Mouse (Mus musculus): Measurements from ENCODE around the gene Vgll4. TPM values are rescaled to one million over a fixed set of nuclear protein-coding genes. Genes with fewer than 3 reads are reported as not detected.

The Vgll4 gene
- total and polyA plus RNA-seq, 3 experiments, result 34.6 to 73.7 (median 37.3) TPM

DNA sequence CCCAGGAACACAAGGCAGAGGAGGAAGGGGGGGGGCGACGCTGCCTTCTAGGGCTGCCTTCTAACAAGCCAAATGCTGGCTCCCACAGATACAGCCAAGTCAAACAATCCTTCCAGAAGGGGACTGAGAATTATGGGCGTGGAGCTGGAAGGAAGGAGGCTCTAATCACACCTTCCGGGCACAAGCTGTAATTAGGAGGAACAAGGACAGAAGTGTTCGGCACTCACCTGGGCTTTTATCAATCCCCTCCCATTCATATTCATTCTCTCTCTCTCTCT lies 53.1 kb downstream of the Vgll4 start:
- no peaks in the 10 kb centered on the region for H3K27me3 ChIP-seq (replicated peaks)
- no peak overlapping the region for H3K9ac ChIP-seq (ENCODE audit: insufficient read depth, low read depth)
- H3K4me2 ChIP-seq (ENCODE audit: insufficient read depth, low read depth, poor library complexity, severe bottlenecking), result peak overlapping the region; percentile 18; the same call in 1 of the 2 replicates
- no peak for DNase-seq (ENCODE audit: extremely low read depth)
- H3K4me1 ChIP-seq (ENCODE audit: control insufficient read depth in 1 of 2, insufficient read depth in 2 of 2), result peaks cover 21 to 74% of the 10 kb centered on the region in 2 experiments
- dilution Hi-C loops (cut with MboI; ENCODE audit: extremely low pct_ligation_motif_present, extremely low pct_unique_long_range_greater_than_20kb, low sequenced_read_pairs), result no loop called here
- in situ Hi-C loops (cut with MboI; ENCODE audit: low pct_ligation_motif_present, low pct_unique_long_range_greater_than_20kb, low sequenced_read_pairs), result no loop called here
- H3K79me2 ChIP-seq (replicated peaks; ENCODE audit: control insufficient read depth, extremely low read depth, insufficient read depth, poor library complexity, severe bottlenecking), result peaks cover 97% of the 10 kb centered on the region
- no peak for TF ChIP-seq HCFC1 (IDR thresholded peaks at IDR 0.05; ENCODE audit: low read depth, low read length)
- TF ChIP-seq USF1 (IDR thresholded peaks at IDR 0.05; ENCODE audit: low read depth, low read length), result no peak
- TF ChIP-seq NELFE (IDR thresholded peaks at IDR 0.05; ENCODE audit: low read depth, low read length), result no peak
- no peak overlapping the region for H3K27ac ChIP-seq (ENCODE audit: insufficient read depth, low read depth)
- peaks cover 0 to 46% of the 10 kb centered on the region in 2 experiments for H3K36me3 ChIP-seq (replicated peaks in 1 of 2; ENCODE audit: control insufficient read depth in 1 of 2, insufficient read depth in 1 of 2, low read length in 1 of 2)
- H3K4me3 ChIP-seq (replicated peaks in 1 of 3; ENCODE audit: low read depth in 2 of 3, low read length in 2 of 3, poor library complexity in 1 of 3), result no peak overlapping the region
- H3K9me3 ChIP-seq (replicated peaks; ENCODE audit: low read length), result no peaks in the 10 kb centered on the region

- Histone ChIP-seq H3K9me3 (replicated peaks; ENCODE audit: low read length) (no peaks in the 10 kb centered on the region), H3K27me3 (replicated peaks) (no peaks in the 10 kb centered on the region), H3K36me3 (replicated peaks in 1 of 2; ENCODE audit: control insufficient read depth in 1 of 2, insufficient read depth in 1 of 2, low read length in 1 of 2) (peaks cover 0 to 49% of the 10 kb centered on the region in 2 experiments), H3K9ac (ENCODE audit: insufficient read depth, low read depth) (no peak overlapping the region), H3K79me2 (replicated peaks; ENCODE audit: control insufficient read depth, extremely low read depth, insufficient read depth, poor library complexity, severe bottlenecking) (peaks cover 98% of the 10 kb centered on the region), H3K4me3 (replicated peaks in 1 of 3; ENCODE audit: low read depth in 2 of 3, low read length in 2 of 3, poor library complexity in 1 of 3) (no peak overlapping the region), H3K4me2 (ENCODE audit: insufficient read depth, low read depth, poor library complexity, severe bottlenecking) (peak overlapping the region; percentile 18; the same call in 1 of the 2 replicates), H3K4me1 (ENCODE audit: control insufficient read depth in 1 of 2, insufficient read depth in 2 of 2) (peaks cover 21 to 79% of the 10 kb centered on the region in 2 experiments), H3K27ac (ENCODE audit: insufficient read depth, low read depth) (no peak overlapping the region)
- dilution Hi-C loops (cut with MboI; ENCODE audit: extremely low pct_ligation_motif_present, extremely low pct_unique_long_range_greater_than_20kb, low sequenced_read_pairs), result no loop called here
- TF ChIP-seq NELFE (IDR thresholded peaks at IDR 0.05; ENCODE audit: low read depth, low read length) (no peak), UBTF (IDR thresholded peaks at IDR 0.05; ENCODE audit: low read depth, low read length) (no peak), JUND (conservative IDR thresholded peaks at IDR 0.05; ENCODE audit: low read depth, low read length) (no peak), RAD21 (IDR thresholded peaks at IDR 0.05; ENCODE audit: low read depth, low read length) (no peak), CHD2 (IDR thresholded peaks at IDR 0.05; ENCODE audit: low read length) (no peak), ZC3H11A (IDR thresholded peaks at IDR 0.05; ENCODE audit: low read depth, low read length) (no peak), JUN (IDR thresholded peaks at IDR 0.05; ENCODE audit: insufficient read depth, low read depth, low read length) (no peak), CHD1 (IDR thresholded peaks at IDR 0.05; ENCODE audit: low read depth, low read length) (no peak), POLR2AphosphoS2 (IDR thresholded peaks at IDR 0.05; ENCODE audit: low read depth, low read length) (no peak), TCF12 (IDR thresholded peaks at IDR 0.05; ENCODE audit: low read depth, low read length) (no peak), ZKSCAN1 (IDR thresholded peaks at IDR 0.05; ENCODE audit: borderline replicate concordance, low read depth, low read length) (no peak), CTCF (conservative IDR thresholded peaks at IDR 0.05 in 1 of 2, IDR thresholded peaks at IDR 0.05 in 1 of 2; ENCODE audit: low read depth in 2 of 2, low read length in 2 of 2) (no peak), GABPA (IDR thresholded peaks at IDR 0.05; ENCODE audit: insufficient replicate concordance, low read depth, low read length) (no peak), ZNF384 (IDR thresholded peaks at IDR 0.05; ENCODE audit: low read depth, low read length) (no peak), ELF1 (IDR thresholded peaks at IDR 0.05; ENCODE audit: low read depth, low read length) (no peak)
- in situ Hi-C loops (cut with MboI; ENCODE audit: low pct_ligation_motif_present, low pct_unique_long_range_greater_than_20kb, low sequenced_read_pairs), result no loop called here
- no peak for DNase-seq (ENCODE audit: extremely low read depth)
Measured at GRCm38 (mm10) chr6:114915915-114916714, 53.7 kb downstream of the Vgll4 start.

Measured in CH12.LX (cell line).